Mouse (Mus musculus): Measurements from ENCODE around the gene Ran. TPM values are rescaled to one million over a fixed set of nuclear protein-coding genes. Genes with fewer than 3 reads are reported as not detected.
"Not testable (repeated sequence)": the region's sequence is repeated elsewhere in the genome, so short reads cannot be mapped to it uniquely, and the experiment has no call there.

Gene Ran
- total RNA-seq (2021), result 100 to 1,000 TPM; 164 to 177 TPM
- long read RNA-seq, transcript Ran-201 (7 exons, 2,377 nt), result major isoform, 292 of 340 reads
- long read RNA-seq, transcript Ran-202 (6 exons, 2,423 nt), result minor isoform, 31 of 340 reads
- long read RNA-seq, partial matches to known transcripts, result 3 of 340 reads
- long read RNA-seq, other reads (novel, unspliced or antisense), result 14 of 340 reads

DNA sequence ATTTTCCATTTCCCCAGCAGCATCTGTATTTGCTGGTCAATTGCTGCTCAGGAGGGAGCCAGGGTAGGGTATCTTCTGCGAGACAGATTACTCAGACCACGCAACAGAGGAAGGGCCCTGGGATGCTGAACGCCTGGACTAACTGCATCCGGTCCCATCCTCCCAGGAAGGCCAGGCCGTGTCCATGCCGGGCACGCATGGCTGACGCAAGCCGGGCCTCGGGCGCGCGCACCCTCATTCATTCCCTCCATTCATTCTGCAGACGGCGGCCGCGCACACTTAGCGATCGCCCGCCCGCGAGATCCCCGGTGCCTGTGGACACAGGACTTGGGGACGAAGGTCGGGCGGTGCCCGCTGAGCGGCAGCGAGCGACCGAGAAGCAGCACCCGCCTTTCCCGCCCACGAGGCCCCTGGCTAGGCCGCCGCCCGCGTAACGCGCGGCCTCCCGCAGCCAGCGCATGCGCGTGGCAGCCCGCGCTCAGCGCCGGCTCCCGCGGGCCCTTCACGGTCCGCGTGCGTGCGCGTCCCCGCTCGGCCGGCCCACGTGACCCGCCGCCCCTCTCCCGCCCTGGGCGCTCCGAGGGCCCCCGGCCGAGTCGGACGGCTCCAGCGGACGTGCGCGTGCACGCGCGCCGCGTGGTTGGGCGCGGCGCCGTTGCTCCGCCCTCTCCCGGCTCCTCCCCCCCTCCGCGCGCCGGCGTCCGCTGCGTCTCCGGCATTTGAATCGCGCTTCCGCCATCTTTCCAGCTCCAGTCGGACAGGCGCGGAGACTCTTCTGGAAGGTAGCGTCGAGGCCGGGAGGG, at the start of gene Ran:
TSS of gene Ran (plus strand) at position 573 of the 803 bp plus-strand sequence.
- peak; percentile 93 to 97 for DNase-seq (ENCODE audit: low spot score in 2 of 2)

DNA sequence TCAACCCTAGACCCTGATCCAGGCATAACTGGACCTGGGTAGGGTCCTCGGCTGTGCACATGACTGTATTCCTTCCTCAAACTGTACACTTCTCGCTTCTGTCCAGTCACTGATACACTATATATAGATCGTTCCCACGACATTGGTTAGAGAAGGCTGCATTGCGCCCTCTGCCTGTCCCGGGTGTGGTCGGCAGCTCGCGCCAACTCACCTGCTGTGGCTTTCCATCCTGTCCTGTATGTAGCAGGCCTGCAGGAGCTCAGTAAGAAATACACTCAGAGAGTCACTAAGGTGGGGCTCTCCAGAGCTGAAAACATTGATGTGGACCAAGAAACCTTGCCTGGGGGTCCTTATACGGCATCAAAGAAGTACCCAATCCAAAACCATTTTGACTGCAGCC, 49.0 kb upstream of the Ran start:
- DNase-seq (ENCODE audit: low spot score in 2 of 2), result no peak

DNA sequence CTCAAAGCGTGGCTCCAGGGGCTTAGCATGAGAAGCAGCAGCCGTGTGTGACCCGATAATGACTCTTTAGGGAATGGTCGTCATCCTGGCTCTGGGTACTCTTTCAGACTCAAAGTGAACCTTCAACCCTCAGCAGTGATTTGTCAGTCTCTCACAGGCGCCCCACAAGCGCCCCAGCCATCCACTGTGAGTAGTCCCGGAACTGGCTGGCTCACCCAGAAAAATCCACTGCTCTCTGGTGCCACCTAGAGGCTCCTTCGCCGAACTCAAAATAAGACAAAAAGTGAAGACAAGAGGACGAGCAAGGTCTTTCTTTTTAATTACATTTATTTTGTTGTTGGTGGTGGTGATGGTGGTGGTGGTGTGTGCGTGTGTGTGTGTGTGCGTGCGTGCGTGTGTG, 48.6 kb upstream of the Ran start:
- peak; percentile 86 to 89 for DNase-seq (ENCODE audit: low spot score in 2 of 2)

DNA sequence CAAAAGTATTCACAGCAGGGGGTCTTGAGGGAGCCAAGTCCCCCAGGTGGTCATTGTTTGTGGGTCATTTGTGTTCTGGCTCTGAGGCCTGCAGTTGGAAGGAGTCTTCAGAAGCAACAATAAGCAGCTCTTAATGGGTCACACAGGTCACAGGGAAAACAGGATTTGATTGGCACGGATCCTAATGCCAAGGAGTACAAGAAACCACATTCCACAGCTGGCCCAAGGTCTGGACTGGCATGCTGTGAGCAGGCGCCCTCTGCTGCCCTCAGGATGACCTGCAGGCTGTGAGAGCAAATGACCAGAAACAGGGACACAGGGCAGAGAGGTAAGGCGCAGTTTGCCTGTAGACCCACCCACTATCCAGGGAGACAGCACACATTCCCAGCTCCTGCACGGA, 43.6 kb upstream of the Ran start:
- DNase-seq (ENCODE audit: low spot score in 2 of 2), result peak in 1 of 2 experiments; percentile 46

DNA sequence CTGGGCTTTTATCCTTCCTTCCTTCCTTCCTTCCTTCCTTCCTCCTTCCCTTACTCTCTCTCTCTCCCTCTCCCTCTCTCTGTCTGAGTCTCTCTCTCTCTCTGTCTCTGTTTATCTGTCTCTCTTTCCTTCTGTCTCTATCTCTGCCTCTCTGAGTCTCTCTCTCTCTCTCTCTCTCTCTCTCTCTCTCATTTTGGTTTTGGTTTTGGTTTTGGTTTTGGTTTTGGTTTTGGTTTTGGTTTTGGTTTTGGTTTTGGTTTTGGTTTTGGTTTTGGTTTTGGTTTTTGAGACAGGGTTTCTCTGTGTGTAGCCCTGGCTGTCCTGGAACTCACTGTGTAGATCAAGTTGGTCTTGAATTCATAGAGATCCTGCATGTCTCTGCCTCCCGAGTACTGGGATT, 42.4 kb upstream of the Ran start:
- DNase-seq (ENCODE audit: low spot score in 2 of 2), result not testable (repeated sequence)

DNA sequence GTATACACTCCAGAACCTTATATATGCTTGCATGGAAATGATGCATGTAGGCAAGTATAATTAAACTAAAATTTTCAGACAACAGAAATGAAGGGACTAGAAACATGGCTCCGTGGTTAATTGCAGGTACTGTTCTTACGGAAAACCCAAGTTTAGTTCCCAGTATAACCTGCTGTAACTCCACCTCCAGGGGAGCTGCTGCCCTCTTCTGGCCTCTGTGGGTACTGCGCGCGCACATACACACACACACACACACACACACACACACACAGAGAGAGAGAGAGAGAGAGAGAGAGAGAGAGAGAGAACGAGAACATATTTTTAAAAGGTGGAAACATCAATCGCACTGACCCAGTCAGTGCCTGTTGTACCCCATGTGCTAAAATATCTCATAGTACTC, 40.9 kb upstream of the Ran start:
- no peak for DNase-seq (ENCODE audit: low spot score in 2 of 2)

DNA sequence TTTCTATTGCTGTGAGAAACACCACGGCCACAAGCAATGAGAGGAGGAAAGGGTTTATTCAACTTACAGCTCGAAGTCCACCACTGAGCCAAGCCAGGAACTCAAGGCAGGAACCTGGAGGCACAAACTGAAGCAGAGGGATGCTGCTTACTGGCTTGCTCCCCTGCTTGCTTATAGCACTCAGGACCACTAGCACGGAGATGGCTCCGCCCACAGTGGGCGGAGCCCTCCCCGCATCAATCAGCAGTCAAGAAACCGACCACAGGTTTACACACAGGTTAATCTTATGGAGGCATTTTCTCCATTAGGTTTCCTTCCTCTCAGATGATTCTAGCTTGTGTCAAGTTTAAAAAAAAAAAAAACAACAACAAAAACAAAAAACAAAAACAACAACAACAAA, 39.0 kb upstream of the Ran start:
- DNase-seq (ENCODE audit: low spot score in 2 of 2), result no peak

DNA sequence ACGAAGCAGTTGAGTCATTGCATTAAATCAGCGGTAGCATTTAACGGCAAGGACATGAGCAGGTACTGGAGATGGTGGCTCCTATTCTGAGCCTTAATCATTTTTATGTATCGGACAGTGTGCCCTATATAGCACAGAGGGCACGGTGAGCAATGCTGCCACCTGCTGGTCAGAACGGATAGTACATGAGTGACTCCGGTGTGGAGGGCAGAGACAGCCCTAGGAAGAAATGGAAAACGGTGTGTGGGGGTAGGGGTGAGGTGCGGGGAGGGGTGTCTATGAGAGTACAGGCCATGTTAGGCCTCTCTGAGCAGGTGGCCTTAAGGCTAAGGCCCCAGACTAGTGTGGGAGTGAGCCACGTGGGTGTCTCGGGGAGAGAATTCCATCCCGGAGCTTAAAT, 38.3 kb upstream of the Ran start:
- DNase-seq (ENCODE audit: low spot score in 2 of 2), result peak; percentile 73 to 74

DNA sequence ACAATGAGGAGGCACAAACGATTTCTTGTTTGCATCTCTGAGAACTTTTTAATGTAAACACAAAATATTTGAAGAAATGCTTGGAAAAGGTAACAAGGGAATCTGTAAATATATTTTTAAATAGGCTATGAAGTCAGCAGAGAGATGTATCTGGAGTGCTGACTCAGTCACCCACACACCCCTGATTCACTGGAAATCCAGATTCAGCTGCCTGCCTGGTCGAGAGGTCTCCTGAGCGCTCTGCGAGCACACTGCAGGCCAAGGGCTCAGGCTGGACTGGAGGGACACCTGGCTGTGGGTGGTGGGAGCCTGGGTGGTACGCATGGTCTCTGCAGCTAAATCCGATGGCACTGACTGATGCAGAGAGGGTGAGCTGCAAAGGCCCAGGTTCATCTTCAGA, 35.3 kb upstream of the Ran start:
- DNase-seq (ENCODE audit: low spot score in 2 of 2), result no peak

DNA sequence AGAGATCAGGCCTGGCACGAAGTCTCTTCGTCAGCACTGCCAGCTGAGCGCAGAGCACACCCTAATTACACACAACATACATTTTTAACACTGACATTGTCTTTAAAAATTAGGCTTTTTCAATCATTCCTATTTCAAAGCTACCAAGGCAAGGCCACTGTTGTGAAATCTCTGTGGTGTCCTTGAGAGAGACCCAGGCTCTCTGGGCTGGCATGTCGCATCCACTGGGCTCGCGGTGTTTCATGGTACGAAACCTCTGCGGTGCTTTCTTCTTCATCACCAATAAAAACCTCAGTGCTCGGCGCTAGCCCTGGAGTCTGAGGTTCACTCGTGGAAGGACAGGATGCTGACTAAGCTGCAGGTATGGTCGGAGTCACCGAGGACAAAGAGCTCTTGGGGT, 33.9 kb upstream of the Ran start:
- no peak for DNase-seq (ENCODE audit: low spot score in 2 of 2)

DNA sequence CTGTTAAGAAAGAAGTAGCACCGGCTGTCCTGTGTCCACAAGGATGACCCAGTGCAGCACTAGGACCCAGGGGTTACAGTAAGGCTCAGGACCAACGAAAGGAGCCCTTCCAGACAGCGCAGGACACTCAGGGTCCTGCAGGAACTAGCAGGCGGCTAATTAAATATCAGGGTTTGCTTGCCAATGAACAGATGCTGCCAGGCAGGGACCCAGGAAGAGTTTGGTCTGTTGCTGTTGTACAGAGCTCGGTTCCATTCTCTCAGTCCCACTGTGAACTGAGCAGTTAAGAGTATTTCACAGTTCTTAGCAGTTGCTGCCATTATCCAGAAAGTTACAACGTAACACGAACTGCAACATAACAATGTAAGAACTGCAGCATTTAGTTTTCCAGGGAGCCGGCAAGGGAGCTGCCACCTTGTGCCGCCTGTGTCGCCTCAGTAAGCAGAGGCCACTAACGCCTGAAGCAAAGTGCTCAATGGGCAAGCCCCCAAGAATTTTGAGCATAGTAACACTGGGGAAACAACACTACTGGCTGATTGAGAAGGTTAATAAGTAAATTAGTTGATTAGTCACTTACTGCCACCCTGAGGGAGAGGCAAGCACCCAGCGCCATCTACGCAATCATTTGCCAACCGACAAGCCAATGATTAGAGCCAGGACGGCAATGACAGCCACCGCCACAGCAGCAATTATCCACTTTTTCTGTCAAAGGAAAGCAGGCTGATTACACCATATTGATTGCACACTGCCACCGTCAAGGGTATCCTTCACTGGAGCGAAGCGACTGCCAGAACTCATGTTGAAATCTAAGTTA, 32.5 kb upstream of the Ran start:
- no peak for DNase-seq (ENCODE audit: low spot score in 2 of 2)

DNA sequence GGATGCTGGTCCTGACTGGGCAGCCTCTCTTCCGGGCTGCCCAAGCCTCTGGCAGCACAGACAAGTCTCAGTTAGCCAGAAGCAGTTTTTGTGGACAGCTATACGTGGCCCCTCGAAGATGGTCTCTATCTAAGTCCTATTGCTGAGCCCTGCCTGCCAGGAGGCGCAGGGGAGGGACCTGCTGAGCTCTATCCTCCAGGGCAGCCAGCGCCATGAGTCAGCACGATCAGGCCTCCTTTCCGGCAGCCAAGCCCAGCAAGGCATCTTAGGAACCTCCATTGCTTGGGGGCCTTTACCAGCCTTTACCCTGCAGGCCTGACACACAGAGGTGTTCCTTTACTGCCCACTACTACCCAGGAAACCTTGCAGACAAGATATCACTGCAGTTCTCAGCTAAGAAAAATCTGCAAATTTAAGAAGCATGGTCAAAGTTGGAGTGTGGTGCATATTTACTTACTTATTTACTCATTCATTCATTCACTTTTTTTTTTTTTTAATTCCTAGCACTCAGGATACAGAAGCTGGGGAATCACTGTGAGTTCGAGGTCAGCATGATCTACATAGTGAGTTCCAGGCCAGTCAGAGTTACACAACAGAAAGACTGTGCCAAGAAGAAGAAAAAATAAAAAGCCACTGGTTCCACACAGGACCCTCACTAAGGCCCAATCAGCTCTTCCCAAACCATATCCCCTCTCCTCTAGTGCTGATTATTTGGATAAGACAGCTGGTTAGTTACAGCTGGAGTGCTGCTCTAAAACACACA, 19.0 kb upstream of the Ran start:
- DNase-seq (ENCODE audit: low spot score in 2 of 2), result no peak

DNA sequence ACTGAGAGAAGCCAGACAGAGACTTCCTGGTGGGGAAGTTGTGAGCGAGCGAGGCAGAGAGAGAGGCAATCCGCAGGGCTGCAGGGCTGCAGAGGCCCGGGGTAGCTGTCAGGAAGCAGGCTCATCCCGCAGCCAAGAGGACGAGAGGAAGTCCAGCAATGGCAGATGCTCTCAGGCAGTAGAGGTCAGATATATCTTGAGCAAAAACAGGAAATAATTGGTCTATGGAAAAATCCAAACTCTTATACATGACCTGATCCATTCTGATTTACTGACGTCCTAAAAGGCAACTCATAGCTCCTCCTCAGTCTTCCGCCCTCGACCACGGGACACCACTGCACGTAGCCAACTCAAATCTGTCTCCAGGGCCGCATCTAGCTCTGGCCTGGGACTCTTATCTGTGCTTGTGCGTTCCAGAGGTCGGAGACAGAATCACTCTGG, 17.3 kb upstream of the Ran start:
- no peak for DNase-seq (ENCODE audit: low spot score in 2 of 2)

DNA sequence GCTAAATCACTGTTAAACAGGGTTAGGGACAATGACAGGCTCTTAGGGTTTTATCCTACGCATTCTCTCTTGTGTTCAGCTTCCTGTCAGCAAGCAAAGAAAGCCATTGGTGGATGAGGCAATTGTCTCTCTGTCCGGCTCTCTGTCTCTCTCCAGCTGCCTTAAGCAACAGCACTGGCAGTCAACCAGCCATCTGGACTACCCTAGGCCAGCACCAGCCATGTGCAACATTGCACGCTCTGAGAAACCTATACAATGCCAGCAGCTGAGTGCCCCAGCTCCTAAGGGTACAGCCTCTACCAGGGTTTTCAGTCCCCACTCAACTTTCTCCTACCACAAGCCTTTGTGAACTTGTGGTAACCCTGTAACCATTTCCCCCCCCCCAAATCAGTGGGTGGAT, 14.5 kb upstream of the Ran start:
- DNase-seq (ENCODE audit: low spot score in 2 of 2), result no peak

DNA sequence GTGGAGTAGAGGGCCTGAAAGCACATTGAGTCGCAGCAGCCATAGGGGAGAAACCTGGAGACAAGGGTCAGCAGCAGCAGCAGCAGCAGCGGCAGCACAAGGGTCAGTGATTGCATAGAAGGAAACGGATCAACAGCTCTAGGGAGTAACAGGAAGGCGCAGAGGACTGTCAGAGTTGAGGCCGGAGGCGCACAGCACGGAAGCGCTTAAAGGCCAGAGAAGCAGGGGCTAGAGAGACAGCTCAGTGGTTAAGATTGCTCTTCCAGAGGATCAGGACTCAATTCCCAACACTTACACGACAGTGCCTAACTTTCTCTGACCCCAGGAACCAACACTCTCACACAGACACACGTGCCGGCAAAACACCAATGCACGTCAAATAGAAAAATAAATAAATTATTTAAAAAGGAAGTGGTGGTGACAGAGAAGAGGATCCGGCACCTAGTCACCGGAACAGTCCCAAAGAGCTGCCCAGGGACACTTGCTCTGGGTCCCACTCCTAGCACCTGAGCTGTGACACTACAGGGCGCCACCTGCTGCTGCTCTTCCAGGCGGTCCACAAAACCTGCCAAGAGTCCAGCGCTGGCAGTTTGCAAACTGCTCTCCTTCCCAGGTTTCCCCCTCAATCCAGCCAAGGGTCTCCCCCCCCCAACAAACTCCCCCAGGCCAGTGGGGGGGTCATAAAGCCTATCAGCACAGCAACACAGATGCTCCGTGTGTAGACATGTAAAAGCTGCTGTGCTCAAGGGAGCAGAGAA, 13.7 kb upstream of the Ran start:
- DNase-seq (ENCODE audit: low spot score in 2 of 2), result no peak

DNA sequence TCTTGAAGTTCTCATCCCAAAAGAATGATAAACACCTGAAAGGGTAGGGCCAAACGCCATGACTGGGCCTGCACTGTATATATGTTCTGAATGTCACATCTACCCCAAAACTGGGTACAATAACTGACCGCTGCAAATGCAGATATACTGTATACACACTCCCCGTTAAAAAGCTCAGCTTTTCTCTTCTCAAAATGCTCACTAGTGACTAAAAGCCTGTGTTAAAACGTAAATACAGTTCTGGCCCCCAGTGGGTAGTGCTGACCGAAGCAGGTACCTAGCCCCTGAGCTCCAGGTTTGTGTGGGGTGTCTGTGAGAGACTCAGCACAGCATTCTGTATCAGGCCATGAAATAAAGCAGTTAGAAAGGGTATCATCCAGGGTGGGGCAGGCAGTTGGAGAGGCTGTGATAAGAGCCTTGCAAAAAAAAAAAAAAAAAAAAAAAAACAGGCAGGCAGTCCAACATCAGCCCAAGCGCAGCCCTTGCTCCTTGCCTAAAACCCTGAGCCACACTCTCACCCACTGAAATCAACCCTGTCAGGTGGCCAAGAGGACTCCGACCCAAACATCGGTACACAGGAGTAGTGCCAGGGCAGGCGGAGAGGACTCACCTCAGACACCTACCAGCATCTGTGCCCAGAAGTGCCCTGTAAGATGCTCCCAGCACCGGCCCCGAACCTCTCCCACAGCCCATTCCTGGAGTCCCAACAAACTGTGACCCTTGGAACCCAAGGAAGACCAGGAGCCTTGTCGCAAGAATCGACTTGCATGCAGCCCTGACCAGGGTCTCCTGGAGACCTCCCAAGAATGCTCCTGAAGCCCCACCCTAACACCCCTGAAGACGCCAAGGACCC, 12.5 kb upstream of the Ran start:
- no peak for DNase-seq (ENCODE audit: low spot score in 2 of 2)

DNA sequence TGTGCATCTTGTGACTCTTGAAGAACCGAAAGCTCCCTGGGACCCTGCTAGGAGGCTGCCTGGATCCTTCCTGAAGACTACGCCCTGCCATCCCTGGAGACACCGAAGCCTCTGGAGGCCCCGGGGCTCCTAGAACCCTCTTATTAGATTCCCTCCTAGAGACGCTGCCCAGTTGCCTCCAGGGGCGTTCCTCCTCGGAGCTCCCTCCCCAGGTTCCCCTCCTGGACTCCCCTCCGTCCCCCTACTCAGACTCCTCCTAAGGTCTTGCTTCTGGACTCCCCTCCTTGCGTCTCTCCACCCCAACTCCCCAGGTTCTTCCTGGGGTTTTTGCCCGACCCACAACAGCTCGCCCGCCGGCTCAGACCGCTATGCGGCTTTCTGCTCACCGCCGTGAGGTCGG, 11.9 kb upstream of the Ran start:
- DNase-seq (ENCODE audit: low spot score in 2 of 2), result no peak

DNA sequence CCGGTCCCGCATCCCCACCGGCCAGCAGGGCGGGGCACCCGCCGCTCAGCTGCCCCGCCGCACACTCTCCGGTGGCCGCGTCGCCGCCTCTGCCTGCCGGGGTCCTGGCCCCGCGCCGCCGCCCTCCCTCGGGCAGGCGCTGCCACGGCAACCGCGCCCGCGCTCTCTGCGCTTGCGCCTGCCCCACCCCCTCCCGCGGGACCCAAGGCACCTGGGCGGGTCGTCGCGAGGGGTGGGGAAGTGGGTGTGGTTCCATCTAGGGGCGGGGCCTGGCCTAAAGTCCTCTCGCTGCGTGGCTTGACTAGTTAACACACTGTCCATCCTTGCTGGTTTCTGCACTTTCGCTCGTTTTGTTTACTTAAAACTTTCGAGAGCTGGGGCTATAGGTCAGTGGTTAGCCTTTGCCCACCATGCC, 11.4 kb upstream of the Ran start, which contains the start of gene Stx2:
TSS of gene Stx2 (minus strand) at position 163 of the 415 bp plus-strand sequence.
- peak; percentile 88 to 95 for DNase-seq (ENCODE audit: low spot score in 2 of 2)

DNA sequence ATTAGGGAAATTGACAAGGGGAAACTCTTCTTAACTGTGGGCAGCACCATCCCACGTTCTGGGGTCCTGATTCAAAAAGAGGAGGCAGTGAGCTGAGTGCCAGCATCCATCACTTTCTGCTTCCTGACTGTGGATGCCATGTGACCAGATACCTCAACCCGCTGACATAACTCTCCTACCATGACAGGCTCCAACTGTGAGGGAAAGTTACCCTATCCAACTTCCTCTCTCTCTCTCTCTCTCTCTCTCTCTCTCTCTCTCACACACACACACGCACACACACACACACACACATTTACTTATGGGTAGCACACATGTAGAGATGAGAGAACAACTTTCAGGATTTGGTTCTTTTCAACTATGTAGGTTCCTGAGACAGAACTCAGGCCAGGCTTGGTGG, 10.3 kb upstream of the Ran start:
- no peak for DNase-seq (ENCODE audit: low spot score in 2 of 2)

DNA sequence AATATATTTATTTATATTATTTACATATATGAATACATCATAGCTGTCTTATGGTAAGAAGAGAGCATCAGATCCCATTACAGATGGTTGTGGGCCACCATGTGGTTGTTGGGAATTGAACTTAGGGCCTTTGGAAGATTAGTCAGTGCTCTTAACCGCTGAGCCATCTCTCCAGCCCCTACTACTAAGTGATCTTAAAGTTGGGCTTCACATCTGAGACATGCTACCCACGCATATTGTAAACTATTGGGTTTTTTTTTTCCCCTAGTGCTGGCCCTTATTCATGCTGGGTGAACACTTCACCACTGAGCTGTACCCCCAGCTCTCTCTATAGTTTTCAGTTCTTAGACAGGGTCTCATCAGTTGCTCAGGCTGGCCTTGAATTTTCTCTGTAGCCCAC, 8.9 kb upstream of the Ran start:
- no peak for DNase-seq (ENCODE audit: low spot score in 2 of 2)
